Mouse (Mus musculus) B cell, adult 2 months (primary cell): ENCODE data around the gene Zfp449.

ENCODE experiments used
- DNase-seq, 2 experiments: peaks; one replicate each; pipeline ENCODE4 v3.0.0; 2022

Gene Zfp449

GRCm38 (mm10) chrX:56346176-56346931, at the start of gene Zfp449:
TSS of gene Zfp449 (plus strand) at chrX:56346400.
- DNase-seq, result peak; percentile 29 to 43

GRCm38 (mm10) chrX:56307597-56307996, 38.6 kb upstream of the Zfp449 start:
- DNase-seq, result no peak

- no peak for DNase-seq
These were observed 33.4 kb upstream of the Zfp449 start for GRCm38 (mm10) chrX:56312813-56313212.

- no peak for DNase-seq
These were observed 24.1 kb upstream of the Zfp449 start for GRCm38 (mm10) chrX:56322096-56322495.

- DNase-seq, result no peak
These were observed 23.5 kb upstream of the Zfp449 start for GRCm38 (mm10) chrX:56322731-56323130.

GRCm38 (mm10) chrX:56332046-56332445, 14.2 kb upstream of the Zfp449 start:
- DNase-seq, result no peak

- DNase-seq, result no peak
These were observed 5.9 kb upstream of the Zfp449 start for GRCm38 (mm10) chrX:56340305-56340704.

- no peak for DNase-seq
These were observed 3.3 kb upstream of the Zfp449 start for GRCm38 (mm10) chrX:56342921-56343320.

- no peak for DNase-seq
These were observed 693 bp downstream of the Zfp449 start for GRCm38 (mm10) chrX:56346932-56347253.

- DNase-seq, result peak; percentile 12 to 20
These were observed 28.4 kb downstream of the Zfp449 start, which contains the start of gene Smim10l2a for GRCm38 (mm10) chrX:56374431-56375128. TSS of gene Smim10l2a (plus strand) at chrX:56374586.

GRCm38 (mm10) chrX:56380852-56381251, 34.7 kb downstream of the Zfp449 start:
- DNase-seq, result no peak

- DNase-seq, result no peak
These were observed 37.9 kb downstream of the Zfp449 start for GRCm38 (mm10) chrX:56384142-56384541.

GRCm38 (mm10) chrX:56404646-56405045, 58.4 kb downstream of the Zfp449 start:
- peak; percentile 18 to 42 for DNase-seq

- no peak for DNase-seq
These were observed 59.3 kb downstream of the Zfp449 start for GRCm38 (mm10) chrX:56405482-56405881.

- no peak for DNase-seq
These were observed 59.9 kb downstream of the Zfp449 start for GRCm38 (mm10) chrX:56406128-56406527.
